Mouse (Mus musculus): ENCODE measurements around the gene Olfr191.

GRCm38 (mm10) chr16:59130740-59131139, 41.1 kb upstream of the Olfr191 start:
- TF ChIP-seq POLR2A (IDR thresholded peaks at IDR 0.05; ENCODE audit: insufficient read depth, low read length) (no peak), CTCF (IDR thresholded peaks at IDR 0.05; ENCODE audit: low read depth, low read length) (no peak), EP300 (IDR thresholded peaks at IDR 0.05; ENCODE audit: insufficient read depth, low read depth, low read length) (no peak)
